Mouse (Mus musculus) liver, embryonic 15.5 days (tissue): ENCODE measurements around the gene Aimp1. TPM values are rescaled to one million over a fixed set of nuclear protein-coding genes. Genes with fewer than 3 reads are reported as not detected.

ENCODE experiments used
- ATAC-seq: fragments of 200-750 bp; cut with Nextera tagmentation; 2 replicates; pipeline ENCODE4 v1.8.0; 2017; ENCODE audit warnings: moderate number of reproducible peaks, mild to moderate bottlenecking, moderate library complexity; ENCODE audit not compliant: insufficient read depth
- H3K27ac ChIP-seq: fragments of 300-500 bp; sonication (generic); replicated peaks from 2 replicates; pipeline ENCODE4 v1.5.1; 2015; ENCODE audit warnings: mild to moderate bottlenecking, inconsistent platforms
- H3K27me3 ChIP-seq: fragments of 300-500 bp; sonication (generic); 2 replicates; pipeline ENCODE4 v1.6.1; 2015; ENCODE audit warnings: mild to moderate bottlenecking, inconsistent platforms
- H3K36me3 ChIP-seq: fragments of 300-500 bp; sonication (generic); replicated peaks from 2 replicates; pipeline ENCODE4 v1.6.1; 2015; ENCODE audit warnings: moderate library complexity, mild to moderate bottlenecking, inconsistent platforms
- H3K4me1 ChIP-seq: fragments of 300-500 bp; sonication (generic); replicated peaks from 2 replicates; pipeline ENCODE4 v1.6.1; 2015; ENCODE audit warnings: inconsistent platforms
- H3K4me2 ChIP-seq: fragments of 300-500 bp; sonication (generic); 2 replicates; pipeline ENCODE4 v1.6.1; 2015; ENCODE audit warnings: moderate library complexity, mild to moderate bottlenecking, inconsistent platforms
- H3K4me3 ChIP-seq: fragments of 300-500 bp; sonication (generic); replicated peaks from 2 replicates; pipeline ENCODE4 v1.5.1; 2015; ENCODE audit warnings: mild to moderate bottlenecking, inconsistent platforms
- H3K9ac ChIP-seq: fragments of 300-500 bp; sonication (generic); 2 replicates; pipeline ENCODE4 v1.6.1; 2015; ENCODE audit warnings: moderate library complexity, mild to moderate bottlenecking, inconsistent platforms
- H3K9me3 ChIP-seq: fragments of 300-500 bp; sonication (generic); replicated peaks from 2 replicates; pipeline ENCODE4 v1.6.1; 2016; ENCODE audit warnings: inconsistent platforms
- WGBS: fragments of 180-500 bp; shearing (Covaris S2); methylation state at CpG from one replicate; pipeline ENCODE4 v1.1.7; 2015; ENCODE audit warnings: mixed read lengths; ENCODE audit not compliant: insufficient replicate concordance; 5-methylcytosine and 5-hydroxymethylcytosine counted together
- polyA plus RNA-seq: library from polyadenylated mRNA; unstranded; fragments of >200 nt; fragmentation: Nextera tagmentation; extraction: Ambion mirVana; gene quantifications from 2 replicates; pipeline ENCODE4 v1.2.1, GENCODE M21; 2015

Aimp1 gene
- 23.5 and 25.0 TPM in 2 replicates for polyA plus RNA-seq

- Histone ChIP-seq H3K4me1 (peaks cover 16% of the 10 kb centered on the region), H3K4me2 (peak within 1 kb of the TSS; percentile 67), H3K9me3 (no peaks in the 10 kb centered on the region), H3K9ac (peak within 1 kb of the TSS; percentile 78), H3K4me3 (peak within 1 kb of the TSS; percentile 89), H3K36me3 (peaks cover 4% of the 10 kb centered on the region; the same call in 1 of the 2 replicates), H3K27ac (peak within 1 kb of the TSS; percentile 89), H3K27me3 (no peaks in the 10 kb centered on the region)
- no peak for ATAC-seq
- WGBS, result 1% methylated on average over 27 of the region's 27 CpGs
Observed at GRCm38 (mm10) chr3:132684231-132684928, at the start of gene Aimp1. Gene Aimp1, minus strand, starts transcription at chr3:132684370.

- Histone ChIP-seq H3K9ac (no peak overlapping the region), H3K27ac (no peak overlapping the region), H3K4me2 (no peak overlapping the region), H3K4me1 (no peaks in the 10 kb centered on the region), H3K9me3 (no peaks in the 10 kb centered on the region), H3K36me3 (peaks cover 10% of the 10 kb centered on the region; the same call in 1 of the 2 replicates), H3K4me3 (no peak overlapping the region), H3K27me3 (no peaks in the 10 kb centered on the region)
- no peak for ATAC-seq
- WGBS, result 80% methylated on average over 3 of the region's 3 CpGs
Observed at GRCm38 (mm10) chr3:132724326-132724725, 40.2 kb upstream of the Aimp1 start.

- no peaks in the 10 kb centered on the region for H3K9me3 ChIP-seq
- no peak overlapping the region for H3K9ac ChIP-seq
- no peaks in the 10 kb centered on the region for H3K27me3 ChIP-seq
- no peak for ATAC-seq
- H3K4me3 ChIP-seq, result no peak overlapping the region
- 0 out of 2 replicates have a peak, but pooled peaks cover 6% of the 10 kb centered on the region for H3K36me3 ChIP-seq
- H3K4me2 ChIP-seq, result no peak overlapping the region
- WGBS, result 78% methylated on average over 4 of the region's 4 CpGs
- no peak overlapping the region for H3K27ac ChIP-seq
- H3K4me1 ChIP-seq, result no peaks in the 10 kb centered on the region
Observed at GRCm38 (mm10) chr3:132717316-132717715, 33.1 kb upstream of the Aimp1 start.

- Histone ChIP-seq H3K9me3 (no peaks in the 10 kb centered on the region), H3K4me3 (no peak overlapping the region)
Observed at GRCm38 (mm10) chr3:132713913-132714312, 29.7 kb upstream of the Aimp1 start.

GRCm38 (mm10) chr3:132706977-132707376 lies 22.8 kb upstream of the Aimp1 start:
- Histone ChIP-seq H3K9ac (no peak overlapping the region), H3K4me1 (no peaks in the 10 kb centered on the region), H3K27me3 (no peaks in the 10 kb centered on the region), H3K36me3 (no peaks in the 10 kb centered on the region), H3K27ac (no peak overlapping the region), H3K9me3 (no peaks in the 10 kb centered on the region), H3K4me3 (no peak overlapping the region), H3K4me2 (no peak overlapping the region)
- no peak for ATAC-seq
- 82% methylated on average over 4 of the region's 4 CpGs for WGBS

More at GRCm38 (mm10) chr3:132713913-132714312, 29.7 kb upstream of the Aimp1 start:
- WGBS, result 71% methylated on average over 5 of the region's 5 CpGs
- Histone ChIP-seq H3K27ac (no peak overlapping the region), H3K9ac (no peak overlapping the region), H3K4me2 (no peak overlapping the region), H3K4me1 (no peaks in the 10 kb centered on the region), H3K36me3 (no peaks in the 10 kb centered on the region), H3K27me3 (no peaks in the 10 kb centered on the region)
- ATAC-seq, result no peak

GRCm38 (mm10) chr3:132704216-132704615 lies 20.0 kb upstream of the Aimp1 start:
- no peaks in the 10 kb centered on the region for H3K4me1 ChIP-seq
- no peak overlapping the region for H3K9ac ChIP-seq
- no peak for ATAC-seq
- H3K4me2 ChIP-seq, result no peak overlapping the region
- 68% methylated on average over 3 of the region's 3 CpGs for WGBS
- no peaks in the 10 kb centered on the region for H3K27me3 ChIP-seq
- H3K4me3 ChIP-seq, result no peak overlapping the region
- H3K9me3 ChIP-seq, result no peaks in the 10 kb centered on the region
- no peak overlapping the region for H3K27ac ChIP-seq
- no peaks in the 10 kb centered on the region for H3K36me3 ChIP-seq

GRCm38 (mm10) chr3:132701368-132701767 lies 17.2 kb upstream of the Aimp1 start:
- 66% methylated on average over 3 of the region's 3 CpGs for WGBS
- H3K27ac ChIP-seq, result no peak overlapping the region
- no peaks in the 10 kb centered on the region for H3K4me1 ChIP-seq
- no peak for ATAC-seq
- H3K9me3 ChIP-seq, result no peaks in the 10 kb centered on the region
- no peaks in the 10 kb centered on the region for H3K36me3 ChIP-seq
- H3K4me3 ChIP-seq, result no peak overlapping the region
- no peak overlapping the region for H3K4me2 ChIP-seq
- H3K9ac ChIP-seq, result no peak overlapping the region
- H3K27me3 ChIP-seq, result no peaks in the 10 kb centered on the region

GRCm38 (mm10) chr3:132683447-132684230 lies 531 bp downstream of the Aimp1 start, which contains the start of gene Tbck:
Gene Tbck, plus strand, starts transcription at chr3:132684144.
- under 1% methylated on average over 42 of the region's 42 CpGs for WGBS
- Histone ChIP-seq H3K9me3 (no peaks in the 10 kb centered on the region), H3K4me1 (peaks cover 16% of the 10 kb centered on the region), H3K27ac (peak within 1 kb of the TSS; percentile 89), H3K4me3 (peak within 1 kb of the TSS; percentile 89), H3K27me3 (no peaks in the 10 kb centered on the region), H3K4me2 (peak within 1 kb of the TSS; percentile 67), H3K36me3 (peaks cover 4% of the 10 kb centered on the region; the same call in 1 of the 2 replicates), H3K9ac (peak within 1 kb of the TSS; percentile 78)
- ATAC-seq, result peak; percentile 96

- Histone ChIP-seq H3K4me3 (no peak overlapping the region), H3K9ac (no peak overlapping the region), H3K9me3 (no peaks in the 10 kb centered on the region), H3K4me2 (no peak overlapping the region), H3K27me3 (no peaks in the 10 kb centered on the region), H3K36me3 (peaks cover 17% of the 10 kb centered on the region), H3K4me1 (peaks cover 1% of the 10 kb centered on the region), H3K27ac (no peak overlapping the region)
- WGBS, result 41% methylated on average over 2 of the region's 2 CpGs
- ATAC-seq, result no peak
Observed at GRCm38 (mm10) chr3:132677494-132677893, 6.7 kb downstream of the Aimp1 start.

- Histone ChIP-seq H3K4me3 (no peak overlapping the region), H3K4me2 (no peak overlapping the region), H3K9me3 (no peaks in the 10 kb centered on the region), H3K27me3 (no peaks in the 10 kb centered on the region), H3K9ac (no peak overlapping the region), H3K36me3 (peaks cover 24% of the 10 kb centered on the region), H3K27ac (no peak overlapping the region), H3K4me1 (no peaks in the 10 kb centered on the region)
- WGBS, result 76% methylated on average over 2 of the region's 2 CpGs
- ATAC-seq, result no peak
Observed at GRCm38 (mm10) chr3:132655955-132656354, 28.2 kb downstream of the Aimp1 start.

GRCm38 (mm10) chr3:132653959-132654358 lies 30.2 kb downstream of the Aimp1 start:
- Histone ChIP-seq H3K9ac (no peak overlapping the region), H3K4me1 (no peaks in the 10 kb centered on the region), H3K36me3 (peaks cover 6% of the 10 kb centered on the region), H3K4me3 (no peak overlapping the region), H3K9me3 (no peaks in the 10 kb centered on the region), H3K4me2 (no peak overlapping the region), H3K27ac (no peak overlapping the region), H3K27me3 (no peaks in the 10 kb centered on the region)
- no peak for ATAC-seq
- whole genome bisulfite sequencing, result 73% methylated on average over 7 of the region's 7 CpGs
